Mouse (Mus musculus) CH12.LX (cell line): ENCODE results near the gene Tpcn1. TPM values are rescaled to one million over a fixed set of nuclear protein-coding genes. Genes with fewer than 3 reads are reported as not detected.

Source experiments
- DNase-seq: peaks from one replicate; pipeline ENCODE4 v3.0.0-alpha.2; 2013; ENCODE audit errors: extremely low read depth
- H3K27ac ChIP-seq: 2 replicates; pipeline ENCODE4 v1.5.1; 2012; ENCODE audit warnings: low read depth, mild to moderate bottlenecking, control low read depth, moderate library complexity; ENCODE audit not compliant: insufficient read depth
- H3K27me3 ChIP-seq: replicated peaks from 2 replicates; pipeline ENCODE3; 2012; ENCODE audit warnings: inconsistent platforms
- H3K36me3 ChIP-seq, 2 experiments: replicated peaks in 1 of 2; 2 replicates each; pipeline versions ENCODE3 to v1.6.1; 2012; ENCODE audit warnings: inconsistent platforms in 1 of 2, low read length in 1 of 2, mild to moderate bottlenecking in 1 of 2, mixed read lengths in 1 of 2, moderate library complexity in 1 of 2; ENCODE audit not compliant: control insufficient read depth in 1 of 2, insufficient read depth in 1 of 2
- H3K4me1 ChIP-seq, 2 experiments: 2 replicates each; pipeline ENCODE4 v1.6.1; 2012; ENCODE audit warnings: inconsistent platforms in 1 of 2, moderate library complexity in 1 of 2; ENCODE audit not compliant: insufficient read depth in 2 of 2, control insufficient read depth in 1 of 2
- H3K4me2 ChIP-seq: 2 replicates; pipeline ENCODE4 v1.6.1; 2012; ENCODE audit warnings: low read depth, mild to moderate bottlenecking, control low read depth; ENCODE audit not compliant: poor library complexity, insufficient read depth, severe bottlenecking
- H3K4me3 ChIP-seq, 3 experiments: fragments of 150-350 bp in 1 of 3; sonication (generic) in 1 of 3; replicated peaks in 1 of 3; 2 replicates each; pipeline versions ENCODE3 to v1.5.1; 2011 to 2012; ENCODE audit warnings: low read depth in 2 of 3, low read length in 2 of 3, mild to moderate bottlenecking in 2 of 3, moderate library complexity in 2 of 3, control low read depth in 1 of 3, improper control_type of control experiment in 1 of 3, inconsistent platforms in 1 of 3, mixed read lengths in 1 of 3; ENCODE audit not compliant: poor library complexity in 1 of 3
- H3K79me2 ChIP-seq: replicated peaks from 2 replicates; pipeline ENCODE4 v1.6.1; 2012; ENCODE audit warnings: mild to moderate bottlenecking, moderate library complexity; ENCODE audit not compliant: control insufficient read depth, poor library complexity, insufficient read depth, severe bottlenecking; ENCODE audit errors: extremely low read depth
- H3K9ac ChIP-seq: 2 replicates; pipeline ENCODE4 v1.6.1; 2012; ENCODE audit warnings: low read depth, mild to moderate bottlenecking, control low read depth, moderate library complexity; ENCODE audit not compliant: insufficient read depth
- H3K9me3 ChIP-seq: replicated peaks from 2 replicates; pipeline ENCODE3; 2012; ENCODE audit warnings: low read length, inconsistent platforms, mixed read lengths
- BHLHE40 ChIP-seq: IDR thresholded peaks from 2 replicates; pipeline ENCODE4 v1.6.1; 2011; ENCODE audit warnings: mild to moderate bottlenecking, low read depth, low read length, improper control_type of control experiment
- CHD2 ChIP-seq: IDR thresholded peaks from 2 replicates; pipeline ENCODE4 v1.6.1; 2011; ENCODE audit warnings: low read length, improper control_type of control experiment
- CTCF ChIP-seq, 2 experiments: IDR thresholded peaks in 1 of 2; conservative IDR thresholded peaks in 1 of 2; 2 replicates each; pipeline ENCODE4 v1.5.1; 2011 to 2012; ENCODE audit warnings: low read depth in 2 of 2, low read length in 2 of 2, improper control_type of control experiment in 1 of 2, inconsistent platforms in 1 of 2, mild to moderate bottlenecking in 1 of 2, moderate library complexity in 1 of 2
- E2F4 ChIP-seq: IDR thresholded peaks from 2 replicates; pipeline ENCODE4 v1.6.1; 2011; ENCODE audit warnings: low read depth, low read length, improper control_type of control experiment; ENCODE audit not compliant: insufficient replicate concordance
- ELF1 ChIP-seq: IDR thresholded peaks from 2 replicates; pipeline ENCODE4 v1.6.1; 2014; ENCODE audit warnings: low read depth, mild to moderate bottlenecking, inconsistent platforms, low read length, improper control_type of control experiment
- HCFC1 ChIP-seq: IDR thresholded peaks from 2 replicates; pipeline ENCODE4 v1.6.1; 2012; ENCODE audit warnings: low read depth, mild to moderate bottlenecking, inconsistent platforms, low read length, improper control_type of control experiment
- KAT2A ChIP-seq: IDR thresholded peaks from 2 replicates; pipeline ENCODE4 v1.6.1; 2012; ENCODE audit warnings: low read length, improper control_type of control experiment, inconsistent platforms; ENCODE audit not compliant: insufficient replicate concordance
- MAFK ChIP-seq: IDR thresholded peaks from 2 replicates; pipeline ENCODE4 v1.6.1; 2011; ENCODE audit warnings: low read length, improper control_type of control experiment; ENCODE audit not compliant: insufficient replicate concordance
- MAZ ChIP-seq: IDR thresholded peaks from 2 replicates; pipeline ENCODE4 v1.6.1; 2012; ENCODE audit warnings: low read depth, mild to moderate bottlenecking, inconsistent platforms, low read length, improper control_type of control experiment, moderate library complexity
- MXI1 ChIP-seq: IDR thresholded peaks from 2 replicates; pipeline ENCODE4 v1.6.1; 2011; ENCODE audit warnings: mild to moderate bottlenecking, low read depth, low read length, improper control_type of control experiment
- MYC ChIP-seq: IDR thresholded peaks from 2 replicates; pipeline ENCODE4 v1.6.1; 2011; ENCODE audit warnings: low read depth, mild to moderate bottlenecking, improper control_type of control experiment, low read length
- PAX5 ChIP-seq: IDR thresholded peaks from 2 replicates; pipeline ENCODE4 v1.6.1; 2012; ENCODE audit warnings: low read length, inconsistent platforms, mixed read lengths
- POLR2A ChIP-seq: IDR thresholded peaks from 2 replicates; pipeline ENCODE4 v1.6.1; 2011; ENCODE audit warnings: low read depth, mild to moderate bottlenecking, improper control_type of control experiment, low read length
- RAD21 ChIP-seq: IDR thresholded peaks from 2 replicates; pipeline ENCODE4 v1.6.1; 2011; ENCODE audit warnings: low read depth, mild to moderate bottlenecking, low read length, improper control_type of control experiment, moderate library complexity
- RCOR1 ChIP-seq: conservative IDR thresholded peaks from 2 replicates; pipeline ENCODE4 v1.6.1; 2012; ENCODE audit warnings: low read depth, mild to moderate bottlenecking, inconsistent platforms, low read length, improper control_type of control experiment
- SIN3A ChIP-seq: IDR thresholded peaks from 2 replicates; pipeline ENCODE4 v1.6.1; 2012; ENCODE audit warnings: low read length, improper control_type of control experiment, inconsistent platforms
- SMC3 ChIP-seq: IDR thresholded peaks from 2 replicates; pipeline ENCODE4 v1.6.1; 2011; ENCODE audit warnings: low read depth, low read length, improper control_type of control experiment
- TBP ChIP-seq: conservative IDR thresholded peaks from 2 replicates; pipeline ENCODE4 v1.6.1; 2011; ENCODE audit warnings: low read depth, low read length, improper control_type of control experiment
- USF1 ChIP-seq: IDR thresholded peaks from 2 replicates; pipeline ENCODE4 v1.6.1; 2014; ENCODE audit warnings: low read depth, mild to moderate bottlenecking, inconsistent platforms, low read length, improper control_type of control experiment
- ZC3H11A ChIP-seq: IDR thresholded peaks from 2 replicates; pipeline ENCODE4 v1.6.1; 2012; ENCODE audit warnings: low read depth, mild to moderate bottlenecking, inconsistent platforms, low read length, improper control_type of control experiment
- ZMIZ1 ChIP-seq: IDR thresholded peaks from 2 replicates; pipeline ENCODE4 v1.6.1; 2012; ENCODE audit warnings: low read depth, mild to moderate bottlenecking, inconsistent platforms, low read length, improper control_type of control experiment
- ZNF384 ChIP-seq: IDR thresholded peaks from 2 replicates; pipeline ENCODE4 v1.6.1; 2012; ENCODE audit warnings: low read depth, low read length, improper control_type of control experiment, inconsistent platforms
- dilution Hi-C: fragments of 300-500 bp; cut with MboI; formaldehyde crosslinking; loops from 2 replicates; pipeline ENCODE4 v1.14.3; 2020; ENCODE audit warnings: low sequenced_read_pairs; ENCODE audit not compliant: extremely low pct_unique_long_range_greater_than_20kb, extremely low pct_ligation_motif_present
- in situ Hi-C: fragments of 300-500 bp; cut with MboI; formaldehyde crosslinking; loops from 3 replicates; pipeline ENCODE4 v1.14.3; 2019; ENCODE audit warnings: low sequenced_read_pairs, low pct_ligation_motif_present, low pct_unique_long_range_greater_than_20kb, mixed read lengths
- polyA plus RNA-seq: library from polyadenylated mRNA; unstranded; fragments of >175 nt; gene quantifications from 2 replicates; pipeline ENCODE4 v1.2.1, GENCODE M21; 2012; ENCODE audit warnings: low read depth; ENCODE audit not compliant: insufficient read length
- total RNA-seq, 2 experiments: library from RNA; depleted of rRNA; stranded (reverse); fragments of 300-350 nt in 1 of 2; fragments of >200 nt in 1 of 2; gene quantifications; 2 replicates each; pipeline ENCODE4 v1.2.3; 2012 to 2014

The Tpcn1 gene
- total and polyA plus RNA-seq, 3 experiments, result 0.90 to 5.4 (median 2.2) TPM

GRCm38 (mm10) chr5:120628624-120629023 is 40.2 kb upstream of the Tpcn1 start:
- Histone ChIP-seq H3K4me2 (no peak overlapping the region), H3K36me3 (peaks cover 54 to 71% of the 10 kb centered on the region in 2 experiments), H3K27me3 (no peaks in the 10 kb centered on the region), H3K4me1 (peaks cover 11 to 56% of the 10 kb centered on the region in 2 experiments), H3K4me3 (no peak overlapping the region), H3K9ac (no peak overlapping the region), H3K27ac (no peak overlapping the region), H3K9me3 (peaks cover 20% of the 10 kb centered on the region), H3K79me2 (no peaks in the 10 kb centered on the region)
- dilution Hi-C loops, result no loop called here
- no peak for TF ChIP-seq RCOR1
- TF ChIP-seq MYC, result no peak
- TF ChIP-seq RAD21, result no peak
- no peak for TF ChIP-seq MAFK
- TF ChIP-seq POLR2A, result no peak
- TF ChIP-seq ZC3H11A, result no peak
- no peak for TF ChIP-seq SIN3A
- TF ChIP-seq ELF1, result no peak
- TF ChIP-seq SMC3, result no peak
- TF ChIP-seq USF1, result no peak
- TF ChIP-seq MAZ, result no peak
- TF ChIP-seq MXI1, result no peak
- in situ Hi-C loops, result no loop called here
- no peak for DNase-seq

DNA sequence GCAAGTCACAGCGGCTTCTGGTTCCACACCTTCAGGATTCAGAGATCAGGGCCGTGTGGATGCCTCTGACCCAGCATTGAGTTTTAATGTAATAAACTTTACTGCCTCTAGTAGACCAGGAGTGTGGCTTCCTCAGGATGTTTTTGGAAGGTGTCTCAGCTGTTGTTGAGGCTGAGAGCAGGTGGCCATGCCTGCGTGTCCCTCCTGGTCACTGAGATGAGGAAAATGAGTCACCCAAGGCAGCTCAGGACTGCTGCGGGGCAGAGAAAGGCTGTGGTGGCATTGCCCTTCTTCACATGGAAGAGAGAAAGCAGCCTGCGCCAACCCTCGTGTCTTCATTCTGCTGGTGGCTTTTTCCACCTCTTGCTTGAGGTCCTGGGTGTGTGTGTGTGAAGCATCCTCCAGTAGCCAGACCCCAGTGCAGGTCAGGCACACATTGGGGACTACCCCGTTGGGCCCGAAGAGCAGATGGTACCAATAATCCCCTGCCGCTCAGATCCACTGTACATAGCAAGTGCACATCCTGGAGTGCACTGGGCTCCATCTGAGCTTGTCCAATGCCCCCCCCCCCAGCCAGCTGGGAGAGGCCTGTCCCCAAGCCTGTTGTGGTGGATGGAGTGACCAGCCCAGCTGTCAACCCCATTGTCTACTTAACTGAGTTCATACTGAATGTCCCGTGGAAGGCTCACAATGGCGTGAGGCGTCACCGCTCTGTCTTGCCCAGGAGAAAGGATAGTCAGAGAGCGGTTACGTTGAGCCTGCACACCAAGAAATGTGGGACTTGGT is 39.2 kb upstream of the Tpcn1 start:
- H3K4me1 ChIP-seq, result peaks cover 19 to 65% of the 10 kb centered on the region in 2 experiments
- dilution Hi-C loops, result no loop called here

DNA sequence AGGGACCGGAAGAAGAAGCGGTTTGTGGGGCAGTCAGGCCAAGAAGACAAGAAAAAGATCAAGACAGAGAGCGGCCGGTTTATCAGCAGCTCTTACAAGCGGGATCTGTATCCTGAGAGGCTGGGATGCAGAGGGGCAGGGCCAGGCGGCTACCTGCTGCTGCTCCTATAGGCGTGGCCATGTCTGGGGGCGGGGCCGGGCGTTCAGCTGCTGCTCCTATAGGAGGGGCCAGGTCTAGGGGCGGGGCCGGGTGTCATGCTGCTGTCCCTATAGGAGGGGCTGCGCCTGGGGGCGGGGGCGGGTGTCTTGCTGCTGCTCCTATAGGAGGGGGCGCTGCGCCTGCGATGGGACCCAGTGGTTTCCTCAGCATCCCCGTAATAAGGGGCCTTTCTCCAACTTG is 37.9 kb upstream of the Tpcn1 start:
- Histone ChIP-seq H3K79me2 (no peaks in the 10 kb centered on the region), H3K4me2 (no peak overlapping the region), H3K36me3 (peaks cover 64 to 89% of the 10 kb centered on the region in 2 experiments)

More for the DNA sequence above, 39.2 kb upstream of the Tpcn1 start:
- Histone ChIP-seq H3K4me2 (no peak overlapping the region), H3K27me3 (no peaks in the 10 kb centered on the region), H3K27ac (no peak overlapping the region), H3K9ac (no peak overlapping the region), H3K79me2 (no peaks in the 10 kb centered on the region), H3K36me3 (peaks cover 62 to 80% of the 10 kb centered on the region in 2 experiments), H3K9me3 (peaks cover 27% of the 10 kb centered on the region), H3K4me3 (no peak overlapping the region)
- TF ChIP-seq ZMIZ1 (0 out of 2 replicates have a peak, but pooled peaks have one; percentile 17), MXI1 (no peak)
- in situ Hi-C loops, result no loop called here
- no peak for DNase-seq

More for the DNA sequence above, 37.9 kb upstream of the Tpcn1 start:
- H3K4me1 ChIP-seq, result peaks cover 23 to 77% of the 10 kb centered on the region in 2 experiments
- dilution Hi-C loops, result no loop called here
- in situ Hi-C loops, result no loop called here
- no peak overlapping the region for H3K9ac ChIP-seq
- no peak overlapping the region for H3K27ac ChIP-seq
- no peaks in the 10 kb centered on the region for H3K27me3 ChIP-seq
- peaks cover 16% of the 10 kb centered on the region for H3K9me3 ChIP-seq
- DNase-seq, result peak; percentile 63
- TF ChIP-seq BHLHE40, result no peak
- no peak for TF ChIP-seq E2F4
- no peak for TF ChIP-seq PAX5
- no peak for TF ChIP-seq CTCF (conservative IDR thresholded peaks at IDR 0.05 in 1 of 2, IDR thresholded peaks at IDR 0.05 in 1 of 2; ENCODE audit: low read depth in 2 of 2, low read length in 2 of 2)
- no peak for TF ChIP-seq TBP
- no peak for TF ChIP-seq ZNF384
- no peak for TF ChIP-seq KAT2A
- TF ChIP-seq SMC3, result no peak
- no peak for TF ChIP-seq CHD2
- TF ChIP-seq HCFC1, result no peak
- H3K4me3 ChIP-seq, result no peak overlapping the region
